Mouse (Mus musculus): Measurements from ENCODE around the gene Ccdc73. TPM values are rescaled to one million over a fixed set of nuclear protein-coding genes. Genes with fewer than 3 reads are reported as not detected.

Gene Ccdc73
- total and polyA plus RNA-seq, 3 experiments: 0.08 to 0.43 TPM; not detected in 1

- Histone ChIP-seq H3K4me1 (ENCODE audit: control insufficient read depth in 1 of 2, insufficient read depth in 2 of 2, low read length in 2 of 2) (peaks cover 0 to 3% of the 10 kb centered on the region in 2 experiments; a peak in 1 of 4 replicates), H3K27ac (ENCODE audit: control insufficient read depth, low read depth, low read length) (no peak overlapping the region), H3K36me3 (ENCODE audit: control insufficient read depth in 1 of 2, insufficient read depth in 2 of 2, low read length in 2 of 2) (peaks cover 0 to 5% of the 10 kb centered on the region in 2 experiments; a peak in 2 of 4 replicates), H3K9ac (ENCODE audit: control insufficient read depth, low read depth, low read length, poor library complexity, severe bottlenecking) (no peak overlapping the region), H3K4me3 (ENCODE audit: control insufficient read depth in 1 of 2, insufficient read depth in 1 of 2, low read depth in 2 of 2, low read length in 2 of 2) (no peak overlapping the region), H3K79me2 (ENCODE audit: control insufficient read depth, insufficient read depth, low read length, poor library complexity) (no peaks in the 10 kb centered on the region), H3K27me3 (ENCODE audit: control insufficient read depth in 1 of 2, insufficient read depth in 2 of 2, low read length in 2 of 2) (peaks cover 8% of the 10 kb centered on the region in 2 experiments; a peak in 3 of 4 replicates), H3K9me3 (replicated peaks; ENCODE audit: insufficient read depth, low read length) (no peaks in the 10 kb centered on the region)
- no peak for TF ChIP-seq GATA1 (IDR thresholded peaks at IDR 0.05; ENCODE audit: low read depth, low read length)
- no peak for TF ChIP-seq TCF12 (IDR thresholded peaks at IDR 0.05; ENCODE audit: low read depth, low read length)
- TF ChIP-seq E2F4 (IDR thresholded peaks at IDR 0.05; ENCODE audit: borderline replicate concordance, low read depth, low read length): no peak
- no peak for TF ChIP-seq USF1 (IDR thresholded peaks at IDR 0.05; ENCODE audit: low read depth, low read length)
- TF ChIP-seq MXI1 (IDR thresholded peaks at IDR 0.05; ENCODE audit: low read depth, low read length): no peak
- TF ChIP-seq EP300 (IDR thresholded peaks at IDR 0.05; ENCODE audit: low read depth in 1 of 2, low read length in 2 of 2): no peak
- no peak for TF ChIP-seq ZMIZ1 (IDR thresholded peaks at IDR 0.05; ENCODE audit: low read depth, low read length)
- no peak for TF ChIP-seq MEF2A (IDR thresholded peaks at IDR 0.05; ENCODE audit: extremely low read depth, insufficient replicate concordance, low read depth, low read length, poor library complexity, severe bottlenecking)
- TF ChIP-seq MYB (IDR thresholded peaks at IDR 0.05; ENCODE audit: low read depth, low read length): no peak
- no peak for TF ChIP-seq JUND (IDR thresholded peaks at IDR 0.05; ENCODE audit: low read depth, low read length)
- no peak for TF ChIP-seq ELF1 (IDR thresholded peaks at IDR 0.05; ENCODE audit: low read depth, low read length)
- no peak for TF ChIP-seq SMC3 (IDR thresholded peaks at IDR 0.05; ENCODE audit: low read depth, low read length)
- no peak for TF ChIP-seq CTCF (IDR thresholded peaks at IDR 0.05 in 2 of 3, conservative IDR thresholded peaks at IDR 0.05 in 1 of 3; ENCODE audit: control insufficient read depth in 1 of 3, insufficient read depth in 1 of 3, low read depth in 2 of 3, low read length in 3 of 3, poor library complexity in 1 of 3, severe bottlenecking in 1 of 3)
- TF ChIP-seq SIN3A (IDR thresholded peaks at IDR 0.05; ENCODE audit: low read length): no peak
- no peak for TF ChIP-seq NRF1 (IDR thresholded peaks at IDR 0.05; ENCODE audit: insufficient read depth, low read depth, low read length, poor library complexity, severe bottlenecking)
- TF ChIP-seq UBTF (IDR thresholded peaks at IDR 0.05; ENCODE audit: borderline replicate concordance, insufficient read depth, low read depth, low read length): no peak
- TF ChIP-seq KAT2A (conservative IDR thresholded peaks at IDR 0.05; ENCODE audit: low read depth, low read length): no peak
- no peak for TF ChIP-seq MAX (IDR thresholded peaks at IDR 0.05; ENCODE audit: low read length)
- no peak for DNase-seq (ENCODE audit: low read depth, low spot score)
Measured at GRCm38 (mm10) chr2:105035985-105036384, 168.4 kb downstream of the Ccdc73 start.

GRCm38 (mm10) chr2:105036401-105037070 lies 168.9 kb downstream of the Ccdc73 start:
- TF ChIP-seq MYC (IDR thresholded peaks at IDR 0.05; ENCODE audit: low read depth, low read length) (no peak), MEF2A (IDR thresholded peaks at IDR 0.05; ENCODE audit: extremely low read depth, insufficient replicate concordance, low read depth, low read length, poor library complexity, severe bottlenecking) (no peak), USF1 (IDR thresholded peaks at IDR 0.05; ENCODE audit: low read depth, low read length) (no peak), UBTF (IDR thresholded peaks at IDR 0.05; ENCODE audit: borderline replicate concordance, insufficient read depth, low read depth, low read length) (no peak), JUND (IDR thresholded peaks at IDR 0.05; ENCODE audit: low read depth, low read length) (no peak), USF2 (IDR thresholded peaks at IDR 0.05; ENCODE audit: borderline replicate concordance in 1 of 2, insufficient read depth in 1 of 2, low read depth in 1 of 2, low read length in 2 of 2) (no peak), ELF1 (IDR thresholded peaks at IDR 0.05; ENCODE audit: low read depth, low read length) (no peak), MAX (IDR thresholded peaks at IDR 0.05; ENCODE audit: low read length) (no peak), CHD2 (IDR thresholded peaks at IDR 0.05; ENCODE audit: low read length) (no peak)
- no peak overlapping the region for H3K9ac ChIP-seq (ENCODE audit: control insufficient read depth, low read depth, low read length, poor library complexity, severe bottlenecking)
- H3K9me3 ChIP-seq (replicated peaks; ENCODE audit: insufficient read depth, low read length): no peaks in the 10 kb centered on the region
- H3K27me3 ChIP-seq (ENCODE audit: control insufficient read depth in 1 of 2, insufficient read depth in 2 of 2, low read length in 2 of 2): peaks cover 10 to 13% of the 10 kb centered on the region in 2 experiments
- H3K27ac ChIP-seq (ENCODE audit: control insufficient read depth, low read depth, low read length): no peak overlapping the region
- no peaks in the 10 kb centered on the region for H3K79me2 ChIP-seq (ENCODE audit: control insufficient read depth, insufficient read depth, low read length, poor library complexity)
- H3K4me1 ChIP-seq (ENCODE audit: control insufficient read depth in 1 of 2, insufficient read depth in 2 of 2, low read length in 2 of 2): peaks cover 0 to 3% of the 10 kb centered on the region in 2 experiments; a peak in 1 of 4 replicates
- no peak overlapping the region for H3K4me3 ChIP-seq (ENCODE audit: control insufficient read depth in 1 of 2, insufficient read depth in 1 of 2, low read depth in 2 of 2, low read length in 2 of 2)
- DNase-seq (ENCODE audit: low read depth, low spot score): no peak
- peaks cover 0 to 5% of the 10 kb centered on the region in 2 experiments; a peak in 2 of 4 replicates for H3K36me3 ChIP-seq (ENCODE audit: control insufficient read depth in 1 of 2, insufficient read depth in 2 of 2, low read length in 2 of 2)

Measured in MEL (cell line).